Mouse (Mus musculus): ENCODE measurements around the gene Man1c1.

- TF ChIP-seq EP300 (optimal IDR thresholded peaks at IDR 0.05), result no peak
- no peak for TF ChIP-seq CTCF (IDR thresholded peaks at IDR 0.05; ENCODE audit: low read depth)
These were observed 111.6 kb downstream of the Man1c1 start for GRCm38 (mm10) chr4:134592442-134592841.
